Mouse (Mus musculus) WW6 (cell line): ENCODE measurements around the gene Ddx31.

Experiments used
- DNase-seq: peaks from one replicate; pipeline ENCODE4 v3.0.0-alpha.2; 2013; ENCODE audit warnings: low read depth, low spot score

The Ddx31 gene

DNA sequence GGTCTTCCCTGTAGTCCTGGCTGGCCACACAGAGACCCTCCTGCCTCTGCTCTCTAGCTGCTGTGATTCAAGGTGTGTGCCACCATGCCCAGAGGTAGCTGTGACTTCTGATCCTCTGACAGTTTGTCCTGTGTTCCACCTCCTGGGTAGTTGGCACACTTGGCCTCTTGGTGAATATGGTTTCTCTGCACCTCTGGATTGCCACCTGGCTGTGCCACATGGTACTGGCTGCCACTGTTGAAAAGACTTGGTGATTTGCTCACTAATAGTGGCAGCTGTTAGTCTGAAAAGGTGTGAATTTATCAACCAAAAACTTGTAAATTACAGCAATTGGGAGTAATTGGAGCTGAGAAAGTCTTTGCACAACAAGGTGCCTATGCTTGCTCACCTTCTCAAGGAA is 23.7 kb downstream of the Ddx31 start:
- no peak for DNase-seq

- no peak for DNase-seq
These were observed 27.3 kb downstream of the Ddx31 start for GRCm38 (mm10) chr2:28867495-28867894.

DNA sequence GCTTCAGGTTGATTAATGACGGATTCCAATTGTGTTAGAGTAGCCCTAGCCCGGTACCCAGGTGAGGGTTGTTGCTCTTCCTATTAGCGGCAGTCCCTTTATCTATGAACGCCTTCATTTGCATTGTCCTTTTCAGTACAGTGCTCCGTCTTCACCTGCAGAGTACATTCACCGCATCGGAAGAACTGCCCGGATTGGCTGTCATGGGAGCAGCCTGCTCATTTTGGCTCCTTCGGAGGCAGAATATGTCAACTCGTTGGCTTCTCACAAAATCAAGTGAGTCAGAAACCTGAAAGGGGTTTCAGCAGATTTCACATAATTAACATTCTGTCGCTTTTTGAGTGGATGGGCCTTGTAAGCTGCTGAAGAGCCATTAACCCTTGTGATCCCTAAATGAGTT is 35.3 kb downstream of the Ddx31 start:
- DNase-seq: no peak

- no peak for DNase-seq
These were observed 41.1 kb downstream of the Ddx31 start for GRCm38 (mm10) chr2:28881275-28881674.

DNA sequence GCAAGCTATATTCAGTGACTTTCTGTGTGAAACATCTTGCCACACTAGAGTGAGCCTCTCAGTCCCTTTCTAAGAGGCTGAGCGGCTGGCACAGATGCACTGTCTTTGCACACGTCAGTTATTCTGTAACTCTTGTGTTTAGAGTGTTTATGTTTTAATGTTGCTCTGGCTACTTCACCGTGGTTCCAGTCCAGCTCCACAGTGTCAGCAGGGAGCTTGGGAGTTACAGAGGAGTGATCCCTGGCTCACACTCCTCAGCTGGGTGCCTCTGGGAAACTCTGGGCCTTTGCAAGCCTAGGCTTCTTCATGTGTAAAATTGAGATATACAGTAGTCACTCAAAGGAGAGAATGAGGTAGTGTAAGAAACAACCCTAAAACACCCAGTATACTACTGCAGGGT is 41.8 kb downstream of the Ddx31 start:
- no peak for DNase-seq

DNA sequence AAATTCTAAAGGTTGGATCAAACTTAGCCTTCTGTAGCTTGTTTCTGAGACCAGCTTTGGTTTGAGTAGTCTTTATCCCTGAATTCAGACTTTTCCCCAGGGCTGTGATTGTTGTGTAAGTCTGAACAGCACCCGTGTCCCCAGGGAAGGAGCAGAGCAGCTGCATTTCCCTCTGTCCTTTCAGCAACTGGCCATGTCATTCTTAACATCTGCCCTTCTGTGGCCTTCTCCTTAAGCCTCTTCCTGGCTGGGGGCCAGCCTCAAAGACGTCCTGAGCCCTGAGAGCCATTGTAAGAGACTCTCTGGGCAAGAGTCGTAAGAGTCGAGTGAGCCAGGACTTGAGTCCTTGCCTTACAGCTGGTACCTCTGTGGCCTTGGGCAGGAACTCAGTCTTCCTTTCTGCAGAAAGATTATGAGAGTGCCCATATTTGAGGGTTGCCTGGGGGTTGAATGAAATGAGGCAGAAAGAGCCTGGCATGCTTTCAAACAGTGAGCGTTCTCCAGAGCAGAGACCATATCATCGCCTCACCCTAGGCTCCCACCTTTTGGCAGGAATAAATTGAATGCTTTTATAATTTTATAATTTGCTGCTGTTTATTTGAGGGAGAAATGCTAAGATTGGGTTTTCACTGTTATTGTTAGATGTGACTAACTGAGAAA is 42.8 kb downstream of the Ddx31 start:
- DNase-seq: no peak

GRCm38 (mm10) chr2:28884914-28885313 is 44.7 kb downstream of the Ddx31 start:
- DNase-seq: no peak

DNA sequence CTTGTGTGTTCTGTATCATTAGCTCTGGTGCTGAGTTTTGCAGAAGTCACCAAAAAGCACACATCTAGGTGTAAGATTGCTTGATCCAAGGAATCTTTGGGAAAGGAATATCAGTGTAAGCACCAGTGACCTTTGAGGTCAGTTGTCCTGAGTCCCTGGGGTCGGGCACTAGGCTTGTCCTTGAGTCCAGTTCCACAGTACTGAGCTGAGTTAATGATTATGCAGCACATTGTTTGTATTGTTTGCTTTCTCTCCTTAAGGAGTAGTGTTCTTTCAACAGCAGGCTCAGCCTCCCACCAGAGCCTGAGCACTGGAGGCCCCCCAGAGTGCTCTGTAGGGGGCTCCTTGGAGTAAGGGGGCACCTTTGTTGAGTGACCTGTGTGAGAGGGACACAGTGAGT is 52.6 kb downstream of the Ddx31 start:
- DNase-seq: no peak

DNA sequence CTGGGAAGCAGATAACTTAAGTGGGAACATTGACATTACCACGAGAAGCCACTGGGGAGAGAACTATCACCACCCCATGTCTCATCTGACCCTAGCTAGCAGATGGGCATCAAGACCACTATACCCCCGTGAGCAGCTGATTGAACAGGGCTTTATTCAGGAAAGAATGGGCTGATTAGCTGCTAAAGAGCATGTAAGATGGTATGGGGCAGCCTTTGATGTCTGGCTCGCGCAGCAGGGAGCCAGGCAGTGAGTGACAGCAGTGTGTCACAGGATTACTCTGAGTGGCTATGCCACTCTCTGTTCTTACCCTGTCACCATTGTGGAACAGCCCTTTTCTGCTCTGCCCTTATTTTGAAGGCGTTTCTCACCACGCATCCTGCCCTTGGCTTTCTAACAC is 53.3 kb downstream of the Ddx31 start:
- no peak for DNase-seq

DNA sequence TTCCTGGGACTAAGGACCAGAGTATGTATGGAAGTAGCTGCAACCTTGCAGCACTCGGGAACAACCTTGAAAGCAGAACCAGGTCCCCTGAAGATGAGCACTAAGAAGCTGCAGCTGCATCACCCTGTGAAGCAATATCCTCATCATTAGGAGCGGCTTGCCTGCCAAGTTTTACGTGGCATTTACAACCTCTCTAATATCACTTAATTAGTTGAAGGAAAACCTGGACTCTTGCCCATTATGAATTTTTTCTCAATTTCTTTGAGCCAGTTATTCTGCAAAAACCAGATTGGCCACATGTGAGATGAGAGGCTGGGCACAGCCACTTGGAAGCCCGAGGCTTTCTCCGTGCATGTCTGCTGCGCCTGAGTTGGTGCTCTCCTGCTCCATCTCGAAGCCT is 55.7 kb downstream of the Ddx31 start:
- DNase-seq: no peak

GRCm38 (mm10) chr2:28897340-28897899 is 57.2 kb downstream of the Ddx31 start:
- no peak for DNase-seq

DNA sequence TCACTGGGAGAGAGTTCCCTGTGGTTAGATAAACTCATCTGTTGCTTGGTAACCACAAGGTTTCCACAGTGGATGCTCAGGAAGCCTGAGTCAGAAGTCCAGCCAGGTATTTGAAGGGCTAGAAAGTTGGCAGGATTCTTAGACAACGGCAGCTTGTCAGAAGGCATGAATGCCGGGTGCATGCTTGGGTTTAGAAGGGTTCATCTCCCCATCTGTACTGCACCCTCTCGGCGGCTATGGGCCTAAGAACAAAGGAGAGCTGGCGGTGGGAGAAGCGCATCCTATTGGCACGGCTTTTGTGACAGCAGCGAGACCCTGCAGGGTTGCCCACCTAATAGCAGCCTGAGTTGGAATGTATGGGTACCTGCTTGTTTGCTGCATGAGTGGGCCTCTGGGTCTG is 62.1 kb downstream of the Ddx31 start:
- DNase-seq: no peak

GRCm38 (mm10) chr2:28903871-28904270 is 63.7 kb downstream of the Ddx31 start:
- no peak for DNase-seq

- no peak for DNase-seq
These were observed 64.6 kb downstream of the Ddx31 start for GRCm38 (mm10) chr2:28904786-28905185.

DNA sequence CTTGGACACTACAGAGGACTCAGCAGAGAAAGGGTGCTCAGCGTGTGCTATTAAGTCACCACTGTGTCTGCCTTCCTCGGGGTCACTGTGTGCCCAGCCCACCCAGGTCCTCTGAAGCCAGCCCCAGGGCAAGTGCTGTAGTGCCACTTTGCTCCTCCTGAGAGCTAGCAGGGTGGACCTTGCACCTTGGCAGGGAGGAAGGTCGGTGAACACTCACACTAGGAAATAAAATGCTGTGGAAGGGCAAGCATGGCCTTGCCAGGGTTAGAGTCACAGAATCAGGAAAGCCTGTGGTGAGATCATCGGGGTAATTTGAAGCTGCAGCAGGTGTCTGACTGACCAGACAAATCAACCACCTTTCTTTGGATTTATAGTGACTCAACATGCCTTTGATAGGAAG is 65.4 kb downstream of the Ddx31 start:
- no peak for DNase-seq

DNA sequence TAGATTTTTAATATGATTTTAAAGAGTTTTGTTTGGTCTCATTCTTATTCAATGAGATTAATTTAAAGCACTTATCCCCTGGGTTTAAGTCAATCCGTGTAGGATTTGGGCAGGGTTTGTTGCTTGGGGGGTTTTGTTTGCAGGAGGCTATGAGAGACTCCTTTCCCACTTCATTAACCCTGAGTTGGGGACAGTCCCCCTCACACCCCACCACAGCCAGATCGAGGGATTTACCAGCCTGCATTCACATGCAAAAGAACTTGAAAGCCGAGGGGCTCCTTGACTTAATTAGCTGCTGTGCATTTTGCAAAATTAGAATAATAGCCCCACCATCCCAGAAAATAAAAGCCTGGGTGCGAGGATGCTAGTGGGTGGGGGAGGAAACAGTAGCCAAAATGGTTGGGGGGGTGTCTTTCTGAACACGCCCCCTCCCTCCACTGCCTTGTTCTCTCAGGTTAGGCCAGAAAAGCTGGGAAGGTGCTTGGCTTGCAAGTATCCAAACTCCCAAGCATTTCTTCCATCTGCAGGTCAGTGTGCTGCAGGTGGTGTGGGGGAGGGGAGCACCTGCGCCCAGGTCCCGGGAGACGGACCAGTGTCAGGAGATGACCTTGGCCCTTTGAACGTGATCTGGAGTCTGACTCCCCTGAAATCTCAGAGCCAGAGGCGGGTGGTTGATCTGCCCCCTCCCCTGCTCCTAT is 67.6 kb downstream of the Ddx31 start:
- DNase-seq: no peak

DNA sequence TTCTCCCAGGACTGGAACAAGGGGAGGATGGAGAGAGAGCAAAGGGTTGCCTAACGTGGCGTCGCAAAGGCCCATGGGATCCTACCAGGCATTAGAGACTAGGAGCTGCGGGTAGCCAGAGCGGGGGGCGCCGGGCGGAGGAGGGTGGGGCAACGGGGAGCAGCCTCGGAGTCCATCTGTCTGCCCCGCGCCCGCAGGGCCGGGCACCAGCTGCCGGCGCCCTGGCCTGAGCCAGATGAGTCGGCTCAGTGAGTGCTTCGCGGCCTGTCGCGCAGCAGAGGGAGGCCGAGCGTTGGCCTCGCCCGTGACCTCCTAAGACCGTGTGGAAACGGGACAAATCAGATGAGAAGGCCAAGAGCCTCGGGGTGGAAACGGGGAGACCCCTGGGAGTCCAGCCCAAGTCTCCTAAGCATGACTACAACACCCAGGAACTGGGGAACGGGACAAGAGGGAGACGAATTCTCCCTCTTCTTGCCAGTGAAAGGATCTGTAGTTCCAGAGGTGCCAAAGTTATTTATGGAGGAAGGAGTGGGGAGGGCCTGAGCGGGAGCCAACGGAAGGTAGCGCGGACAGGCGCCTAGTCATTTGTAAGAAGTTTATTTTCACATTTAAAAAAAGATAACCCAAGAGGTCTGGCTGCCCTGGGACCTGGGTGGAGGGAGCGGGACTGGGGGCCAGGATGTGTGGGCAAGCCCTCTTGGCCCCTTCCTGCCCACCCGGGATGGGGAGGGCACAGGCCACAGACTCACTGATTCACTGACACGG is 68.4 kb downstream of the Ddx31 start:
- no peak for DNase-seq

GRCm38 (mm10) chr2:28909186-28909817 is 69.1 kb downstream of the Ddx31 start:
- no peak for DNase-seq

- DNase-seq: no peak
These were observed 69.9 kb downstream of the Ddx31 start for GRCm38 (mm10) chr2:28909818-28910710.

DNA sequence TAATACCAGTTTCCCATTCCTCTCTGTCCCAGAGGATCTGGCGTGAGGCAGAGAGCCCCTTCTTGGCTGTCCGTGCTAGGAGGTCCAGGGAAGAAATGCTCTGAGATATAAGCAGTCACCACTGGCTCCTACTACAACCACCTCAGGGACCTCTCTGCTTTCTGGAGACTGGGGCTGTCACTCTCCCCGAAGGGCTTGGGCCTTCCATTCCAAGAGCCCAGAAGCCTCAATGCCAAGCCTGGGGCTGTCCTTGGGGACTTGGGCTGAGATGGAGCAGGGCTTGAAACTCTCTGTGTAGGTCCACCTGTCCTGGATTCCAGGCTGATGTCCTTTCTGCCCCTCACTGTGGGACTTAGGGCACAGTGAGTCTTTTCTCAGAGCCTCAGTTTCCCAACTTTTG is 70.7 kb downstream of the Ddx31 start:
- no peak for DNase-seq
